Mouse (Mus musculus): ENCODE measurements around the gene Ccdc87. TPM values are rescaled to one million over a fixed set of nuclear protein-coding genes. Genes with fewer than 3 reads are reported as not detected.

Gene Ccdc87
- polyA plus RNA-seq, 1 experiment from 2014 or later = not detected

DNA sequence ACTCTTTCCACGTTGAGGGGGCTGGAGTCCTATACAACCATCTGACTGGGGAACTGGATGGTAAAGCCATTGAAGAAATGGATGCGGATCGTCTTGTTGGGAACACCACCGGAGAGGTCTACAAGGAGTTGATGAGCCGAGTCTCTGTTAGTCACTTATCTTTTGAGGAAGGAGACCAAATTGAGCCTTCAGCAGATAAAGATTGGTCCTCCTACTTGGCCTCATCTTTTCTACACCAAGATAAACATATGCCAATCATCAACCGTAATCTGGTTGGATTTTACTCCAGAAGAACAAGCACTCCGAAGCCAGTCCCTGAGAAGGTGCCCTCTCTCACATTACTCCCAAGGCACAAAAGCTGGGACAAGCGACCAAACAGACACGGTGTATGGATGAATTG is 1.7 kb downstream of the Ccdc87 start:
- Histone ChIP-seq H3K27ac (no peak overlapping the region), H3K4me1 (peaks cover 16% of the 10 kb centered on the region), H3K4me2 (no peak overlapping the region), H3K36me3 (no peaks in the 10 kb centered on the region), H3K27me3 (replicated peaks) (peaks cover 14% of the 10 kb centered on the region), H3K9me3 (no peaks in the 10 kb centered on the region), H3K4me3 (replicated peaks) (no peak overlapping the region), H3K9ac (no peak overlapping the region)
- WGBS = 75% methylated on average over 9 of the region's 9 CpGs
- ATAC-seq (ENCODE audit: insufficient read depth, low FRiP score, low read depth) = no peak

DNA sequence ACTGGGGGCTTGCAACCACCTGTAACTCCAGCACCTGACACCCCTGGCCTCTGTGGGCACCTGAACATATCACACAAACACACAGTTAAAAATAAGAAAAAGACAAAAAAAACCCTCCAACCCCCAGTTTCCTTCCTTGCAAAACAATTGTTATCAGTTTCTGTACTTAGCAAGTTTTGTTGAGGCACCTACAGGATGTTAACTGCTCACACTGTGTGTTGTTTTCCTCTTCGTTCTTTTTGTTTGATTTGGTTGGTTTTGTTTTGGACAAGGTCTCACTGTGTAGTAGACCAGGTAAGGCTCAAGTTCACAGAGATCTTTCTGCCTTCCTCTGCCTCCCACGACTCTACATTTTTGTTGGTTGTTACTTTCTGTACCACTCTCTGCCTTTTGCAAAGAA is 3.4 kb downstream of the Ccdc87 start:
- no peak for ATAC-seq (ENCODE audit: insufficient read depth, low FRiP score, low read depth)
- no peaks in the 10 kb centered on the region for H3K9me3 ChIP-seq
- 62% methylated on average over 2 of the region's 2 CpGs for WGBS

DNA sequence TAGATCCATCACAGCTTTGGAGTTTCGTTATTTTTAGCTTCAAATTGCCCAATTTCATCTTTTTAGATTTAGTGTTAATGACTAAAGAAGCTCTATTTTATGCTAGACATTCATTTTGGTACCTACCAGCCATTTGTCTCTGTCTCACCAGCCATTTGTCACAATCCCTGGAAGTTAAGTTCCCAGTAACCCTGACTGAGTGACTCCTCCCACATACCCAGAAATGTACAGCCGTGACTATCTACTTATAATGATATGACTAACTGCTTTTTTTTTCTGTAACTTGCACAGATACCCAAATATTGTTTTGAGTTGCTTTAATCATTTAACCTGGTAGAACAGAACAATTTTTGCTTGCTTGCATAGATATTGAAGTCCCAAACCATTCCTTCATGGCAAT is 6.7 kb downstream of the Ccdc87 start:
- 58% methylated on average over 2 of the region's 2 CpGs for WGBS
- Histone ChIP-seq H3K4me1 (no peaks in the 10 kb centered on the region), H3K9me3 (no peaks in the 10 kb centered on the region), H3K9ac (no peak overlapping the region), H3K4me3 (replicated peaks) (no peak overlapping the region), H3K27ac (no peak overlapping the region), H3K4me2 (no peak overlapping the region), H3K36me3 (no peaks in the 10 kb centered on the region), H3K27me3 (replicated peaks) (peaks cover 2% of the 10 kb centered on the region; the same call in 1 of the 2 replicates)
- no peak for ATAC-seq (ENCODE audit: insufficient read depth, low FRiP score, low read depth)

More for the DNA sequence above, 3.4 kb downstream of the Ccdc87 start:
- H3K9ac ChIP-seq = no peak overlapping the region
- peaks cover 14% of the 10 kb centered on the region for H3K27me3 ChIP-seq (replicated peaks)
- peaks cover 16% of the 10 kb centered on the region for H3K4me1 ChIP-seq
- no peaks in the 10 kb centered on the region for H3K36me3 ChIP-seq
- H3K4me2 ChIP-seq = no peak overlapping the region
- H3K4me3 ChIP-seq (replicated peaks) = no peak overlapping the region
- H3K27ac ChIP-seq = no peak overlapping the region

GRCm38 (mm10) chr19:4847490-4847889 is 8.3 kb downstream of the Ccdc87 start:
- WGBS = 29% methylated on average over 7 of the region's 7 CpGs
- H3K4me2 ChIP-seq = no peak overlapping the region
- H3K4me1 ChIP-seq = no peaks in the 10 kb centered on the region
- H3K27ac ChIP-seq = no peak overlapping the region
- H3K9me3 ChIP-seq = no peaks in the 10 kb centered on the region
- ATAC-seq (ENCODE audit: insufficient read depth, low FRiP score, low read depth) = no peak
- no peak overlapping the region for H3K9ac ChIP-seq
- no peak overlapping the region for H3K4me3 ChIP-seq (replicated peaks)
- H3K27me3 ChIP-seq (replicated peaks) = no peaks in the 10 kb centered on the region
- H3K36me3 ChIP-seq = no peaks in the 10 kb centered on the region

DNA sequence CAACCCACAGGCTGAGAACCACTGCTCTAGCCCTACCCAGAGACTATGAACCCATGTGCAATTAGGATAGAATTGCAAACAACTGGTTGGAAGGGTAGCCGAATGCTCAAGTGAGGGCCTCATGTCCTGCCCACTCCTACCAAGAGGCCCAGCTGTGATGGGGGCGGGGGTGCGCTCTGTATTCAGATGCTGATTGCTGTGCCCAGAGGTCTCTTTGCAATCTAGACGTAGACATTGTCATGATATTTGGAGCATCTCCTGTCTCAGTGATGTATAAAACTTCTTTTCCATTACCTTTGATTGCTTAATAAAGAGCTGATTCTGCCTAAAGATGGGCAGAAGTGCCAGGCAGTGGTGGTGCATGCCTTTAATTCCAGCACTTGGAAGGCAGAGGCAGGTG is 10.6 kb downstream of the Ccdc87 start:
- H3K27ac ChIP-seq = no peak overlapping the region
- H3K27me3 ChIP-seq (replicated peaks) = no peaks in the 10 kb centered on the region
- no peak overlapping the region for H3K4me2 ChIP-seq
- no peak for ATAC-seq (ENCODE audit: insufficient read depth, low FRiP score, low read depth)
- H3K36me3 ChIP-seq = no peaks in the 10 kb centered on the region
- H3K4me3 ChIP-seq (replicated peaks) = no peak overlapping the region
- H3K4me1 ChIP-seq = peaks cover 5% of the 10 kb centered on the region; the same call in 1 of the 2 replicates
- no peaks in the 10 kb centered on the region for H3K9me3 ChIP-seq
- 51% methylated on average over 4 of the region's 4 CpGs for WGBS
- no peak overlapping the region for H3K9ac ChIP-seq

DNA sequence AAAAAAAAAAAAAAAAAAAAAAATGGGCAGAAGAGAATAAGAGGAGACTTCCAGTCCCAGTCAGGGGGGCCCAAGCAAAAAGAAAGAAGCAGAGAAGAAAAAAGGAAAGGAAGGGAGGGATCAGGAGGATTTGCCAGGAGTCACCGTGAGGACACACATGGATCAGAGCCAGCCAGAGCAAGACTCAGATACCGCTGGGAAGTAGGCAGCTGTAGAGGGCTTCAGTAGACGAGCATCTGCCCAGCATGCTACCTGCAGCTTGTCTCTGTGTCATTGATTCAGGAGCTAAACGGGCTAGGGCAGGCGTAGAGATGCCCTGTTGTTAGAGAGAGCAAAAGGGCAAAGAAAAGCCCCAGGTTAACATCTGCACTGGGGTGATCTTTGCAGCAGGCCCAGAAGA is 11.1 kb downstream of the Ccdc87 start:
- H3K4me3 ChIP-seq (replicated peaks) = no peak overlapping the region
- no peaks in the 10 kb centered on the region for H3K9me3 ChIP-seq
- no peaks in the 10 kb centered on the region for H3K27me3 ChIP-seq (replicated peaks)
- no peak overlapping the region for H3K4me2 ChIP-seq
- ATAC-seq (ENCODE audit: insufficient read depth, low FRiP score, low read depth) = no peak
- H3K27ac ChIP-seq = no peak overlapping the region
- no peak overlapping the region for H3K9ac ChIP-seq
- peaks cover 7% of the 10 kb centered on the region; the same call in 1 of the 2 replicates for H3K4me1 ChIP-seq
- no peaks in the 10 kb centered on the region for H3K36me3 ChIP-seq
- WGBS = 30% methylated on average over 5 of the region's 5 CpGs

DNA sequence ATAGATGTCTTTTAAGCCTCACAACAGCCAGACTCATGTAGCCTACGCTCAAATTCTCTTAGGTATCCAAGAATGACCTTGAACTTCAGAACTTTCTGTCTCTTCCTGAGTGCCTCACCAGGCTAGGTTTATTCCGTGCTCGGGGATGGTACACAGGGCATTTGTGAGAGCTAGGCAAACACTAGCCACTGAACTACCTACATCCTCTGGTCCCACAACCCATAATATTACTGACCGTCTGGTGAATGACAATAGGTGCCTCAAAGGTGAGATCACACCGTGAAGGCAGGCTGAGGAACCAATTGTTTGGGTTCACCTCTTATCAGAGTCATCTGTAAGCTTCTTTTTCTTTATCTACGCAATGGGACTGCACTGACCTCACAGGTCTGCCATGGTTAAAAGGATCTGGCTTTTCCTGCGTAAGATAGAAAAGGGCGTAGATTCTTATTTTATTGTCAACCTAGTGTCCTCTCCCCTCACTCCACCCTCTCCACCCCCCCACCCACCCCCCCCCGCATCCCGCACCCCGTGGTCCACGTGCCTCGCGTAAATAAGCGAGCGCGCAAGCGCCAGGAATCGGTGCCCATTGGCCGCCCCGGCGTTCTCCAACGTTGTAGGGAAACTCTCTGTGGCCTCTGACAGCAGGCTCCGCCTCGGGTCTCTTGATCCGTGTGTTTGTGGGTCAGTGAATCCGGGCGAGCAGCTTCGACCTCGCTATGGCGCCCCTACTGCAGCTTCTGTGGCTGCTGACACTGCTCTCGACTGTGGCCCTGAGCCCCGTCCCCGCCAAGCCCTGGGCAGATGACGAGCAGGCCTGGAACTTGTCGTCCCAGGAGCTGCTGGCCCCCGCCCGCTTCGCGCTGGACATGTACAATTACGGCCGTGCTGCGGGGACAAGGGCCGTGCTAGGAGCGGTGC is 15.6 kb downstream of the Ccdc87 start, which contains the start of gene Ctsf:
Ctsf (plus strand) TSS at position 579 of the 918 bp plus-strand sequence.
- ATAC-seq (ENCODE audit: insufficient read depth, low FRiP score, low read depth) = peak; percentile 55; the same call in 1 of the 2 replicates
- Histone ChIP-seq H3K9me3 (no peaks in the 10 kb centered on the region), H3K27ac (no peak within 1 kb of the TSS), H3K4me3 (replicated peaks) (peak within 1 kb of the TSS; percentile 56), H3K36me3 (no peaks in the 10 kb centered on the region), H3K9ac (peak within 1 kb of the TSS; percentile 43; the same call in 1 of the 2 replicates), H3K27me3 (replicated peaks) (no peaks in the 10 kb centered on the region), H3K4me2 (peak within 1 kb of the TSS; percentile 96), H3K4me1 (peaks cover 11% of the 10 kb centered on the region; the same call in 1 of the 2 replicates)
- 3% methylated on average over 45 of the region's 45 CpGs for WGBS

DNA sequence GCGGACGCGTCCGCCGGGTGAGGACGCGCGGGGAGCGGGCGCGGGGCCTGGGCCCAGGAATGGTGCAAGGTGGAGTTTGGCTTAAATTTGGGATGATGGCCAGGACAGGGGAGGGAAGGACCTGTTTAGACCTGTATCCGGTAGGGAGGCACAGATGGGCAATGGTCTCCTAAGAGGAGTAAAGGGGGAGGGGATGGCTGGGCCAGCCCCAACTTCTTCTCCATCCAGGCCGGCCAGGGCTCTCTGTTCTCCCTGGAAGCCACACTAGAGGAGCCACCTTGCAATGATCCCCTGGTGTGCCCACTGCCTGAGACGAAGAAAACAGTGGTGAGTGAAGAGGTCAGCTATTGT is 16.3 kb downstream of the Ccdc87 start:
- H3K9ac ChIP-seq = peak overlapping the region; percentile 43; the same call in 1 of the 2 replicates
- peak; percentile 20; the same call in 1 of the 2 replicates for ATAC-seq (ENCODE audit: insufficient read depth, low FRiP score, low read depth)
- no peaks in the 10 kb centered on the region for H3K9me3 ChIP-seq
- H3K4me1 ChIP-seq = peaks cover 11% of the 10 kb centered on the region; the same call in 1 of the 2 replicates
- 3% methylated on average over 14 of the region's 14 CpGs for WGBS
- no peaks in the 10 kb centered on the region for H3K36me3 ChIP-seq
- peak overlapping the region; percentile 96 for H3K4me2 ChIP-seq
- H3K27ac ChIP-seq = no peak overlapping the region
- H3K27me3 ChIP-seq (replicated peaks) = no peaks in the 10 kb centered on the region
- peak overlapping the region; percentile 56 for H3K4me3 ChIP-seq (replicated peaks)

GRCm38 (mm10) chr19:4855951-4856350 is 16.8 kb downstream of the Ccdc87 start:
- Histone ChIP-seq H3K27me3 (replicated peaks) (no peaks in the 10 kb centered on the region), H3K9me3 (no peaks in the 10 kb centered on the region), H3K4me1 (peaks cover 11% of the 10 kb centered on the region; the same call in 1 of the 2 replicates), H3K36me3 (no peaks in the 10 kb centered on the region), H3K4me2 (peak overlapping the region; percentile 96), H3K4me3 (replicated peaks) (peak overlapping the region; percentile 56), H3K9ac (no peak overlapping the region), H3K27ac (no peak overlapping the region)
- no peak for ATAC-seq (ENCODE audit: insufficient read depth, low FRiP score, low read depth)
- WGBS = 80% methylated on average over 4 of the region's 4 CpGs

DNA sequence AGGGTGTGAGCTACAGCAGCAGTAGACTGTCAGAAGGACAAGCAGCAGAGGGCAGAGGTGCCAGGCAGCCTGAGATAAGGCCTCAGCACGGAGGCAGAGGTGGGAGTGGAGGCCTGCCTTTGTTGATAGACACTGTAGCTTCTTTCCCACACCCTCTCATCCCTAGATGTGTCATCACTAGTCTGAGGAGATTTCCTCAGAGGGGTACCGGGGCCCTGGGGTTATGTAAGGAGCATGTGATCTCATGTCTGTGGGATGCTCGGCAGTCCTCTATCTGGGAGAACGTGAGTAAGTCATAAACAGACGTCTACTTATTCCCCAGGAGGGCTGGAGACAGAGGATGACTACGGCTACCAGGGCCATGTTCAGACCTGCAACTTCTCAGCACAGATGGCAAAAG is 19.9 kb downstream of the Ccdc87 start:
- H3K36me3 ChIP-seq = no peaks in the 10 kb centered on the region
- H3K9me3 ChIP-seq = no peaks in the 10 kb centered on the region
- no peak overlapping the region for H3K27ac ChIP-seq
- H3K4me1 ChIP-seq = peaks cover 11% of the 10 kb centered on the region; the same call in 1 of the 2 replicates
- no peaks in the 10 kb centered on the region for H3K27me3 ChIP-seq (replicated peaks)
- H3K9ac ChIP-seq = no peak overlapping the region
- no peak overlapping the region for H3K4me3 ChIP-seq (replicated peaks)
- WGBS = 65% methylated on average over 6 of the region's 6 CpGs
- no peak overlapping the region for H3K4me2 ChIP-seq
- peak; percentile 91 for ATAC-seq (ENCODE audit: insufficient read depth, low FRiP score, low read depth)

DNA sequence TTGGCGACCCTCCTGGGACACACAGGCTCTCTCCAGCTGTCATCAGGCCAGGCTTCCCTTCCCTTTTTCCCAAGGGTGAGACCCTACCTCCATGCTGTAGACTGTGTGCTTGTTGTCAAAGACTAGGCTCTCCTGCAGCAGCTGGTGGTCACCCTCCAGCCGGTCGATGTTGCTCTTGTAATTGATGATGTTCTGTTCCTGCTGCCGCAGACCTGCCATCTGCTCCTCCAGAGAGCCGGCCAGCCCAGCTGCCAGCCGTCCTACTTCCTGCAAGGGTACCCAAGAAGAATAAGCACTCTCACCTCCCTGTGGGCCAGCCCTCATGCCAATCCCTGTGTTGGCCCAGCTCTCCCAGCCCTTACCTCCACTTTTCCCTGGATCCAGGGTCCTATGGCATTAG is 23.9 kb downstream of the Ccdc87 start:
- no peak overlapping the region for H3K9ac ChIP-seq

DNA sequence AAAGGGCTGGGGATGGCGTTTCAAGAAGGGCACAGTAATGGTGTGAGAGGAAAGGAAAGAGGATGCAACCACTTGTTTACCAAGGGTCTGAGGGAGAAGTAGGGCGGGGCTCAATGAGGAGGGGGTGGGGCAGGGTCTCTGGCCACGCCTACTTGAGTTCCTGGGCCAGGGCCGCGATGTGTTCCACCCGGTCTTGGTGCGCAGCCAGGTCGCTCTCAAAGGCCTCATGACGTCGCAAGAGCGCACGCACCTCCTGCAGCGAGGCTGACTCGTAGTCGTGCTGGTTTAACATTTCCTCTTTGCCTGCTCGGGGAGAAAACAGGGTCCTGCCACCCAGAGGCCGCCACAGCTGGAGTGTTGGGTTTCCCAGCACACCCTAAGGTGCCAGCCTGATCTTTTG is 26.0 kb downstream of the Ccdc87 start:
- Histone ChIP-seq H3K36me3 (no peaks in the 10 kb centered on the region), H3K4me2 (peak overlapping the region; percentile 40), H3K4me3 (replicated peaks) (no peak overlapping the region), H3K9ac (no peak overlapping the region), H3K27ac (no peak overlapping the region), H3K4me1 (no peaks in the 10 kb centered on the region), H3K9me3 (no peaks in the 10 kb centered on the region), H3K27me3 (replicated peaks) (0 out of 2 replicates have a peak, but pooled peaks cover 5% of the 10 kb centered on the region)
- 0 out of 2 replicates have a peak, but pooled peaks have one; percentile 37 for ATAC-seq (ENCODE audit: insufficient read depth, low FRiP score, low read depth)
- WGBS = 5% methylated on average over 17 of the region's 17 CpGs

More for the DNA sequence above, 23.9 kb downstream of the Ccdc87 start:
- Histone ChIP-seq H3K4me3 (replicated peaks) (no peak overlapping the region), H3K4me1 (no peaks in the 10 kb centered on the region), H3K4me2 (no peak overlapping the region), H3K27me3 (replicated peaks) (0 out of 2 replicates have a peak, but pooled peaks cover 5% of the 10 kb centered on the region), H3K9me3 (no peaks in the 10 kb centered on the region), H3K27ac (no peak overlapping the region), H3K36me3 (no peaks in the 10 kb centered on the region)
- WGBS = 65% methylated on average over 6 of the region's 6 CpGs
- no peak for ATAC-seq (ENCODE audit: insufficient read depth, low FRiP score, low read depth)
